Mouse (Mus musculus): Measurements from ENCODE around the gene Gm8127.
"Not testable (repeated sequence)": the region's sequence is repeated elsewhere in the genome, so short reads cannot be mapped to it uniquely, and the experiment has no call there.

DNA sequence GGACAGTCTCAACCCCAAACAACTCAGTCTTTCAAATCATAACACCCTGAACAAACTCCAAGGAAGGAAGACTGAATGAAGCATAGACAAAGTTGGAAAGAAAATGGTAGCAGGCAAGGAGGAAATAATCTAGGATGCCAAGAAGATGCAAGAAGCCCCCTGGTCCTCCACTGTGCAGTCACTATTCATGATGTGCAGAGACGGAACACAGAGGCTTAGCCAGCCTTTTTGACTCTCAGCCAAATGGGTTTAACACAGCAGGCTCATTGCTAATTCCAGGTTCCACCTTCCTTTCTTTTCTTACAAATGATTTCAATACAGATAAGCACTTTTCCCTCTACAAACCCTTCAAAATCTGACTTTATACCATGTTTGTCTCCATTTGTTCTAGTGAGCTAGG lies 20.5 kb downstream of the Gm8127 start:
- not testable (repeated sequence) for TF ChIP-seq POLR2A (IDR thresholded peaks at IDR 0.05; ENCODE audit: borderline replicate concordance, low read depth, low read length); CTCF (IDR thresholded peaks at IDR 0.05; ENCODE audit: low read depth, low read length)

Data from bone marrow macrophage, adult 2 months (primary cell).